Mouse (Mus musculus) heart, embryonic 11.5 days (tissue): ENCODE results near the gene Musk. TPM values are rescaled to one million over a fixed set of nuclear protein-coding genes. Genes with fewer than 3 reads are reported as not detected.

Experiments
- ATAC-seq: fragments of 200-750 bp; cut with Nextera tagmentation; replicated peaks from 2 replicates; pipeline ENCODE4 v1.8.0; 2017; ENCODE audit warnings: moderate library complexity; ENCODE audit not compliant: insufficient number of reproducible peaks, low FRiP score, low TSS enrichment
- H3K27ac ChIP-seq: fragments of 300-500 bp; sonication (generic); 2 replicates; pipeline ENCODE4 v1.5.1; 2014; ENCODE audit warnings: mild to moderate bottlenecking, low read depth, low read length
- H3K27me3 ChIP-seq: fragments of 300-500 bp; sonication (generic); 2 replicates; pipeline ENCODE4 v1.6.1; 2014; ENCODE audit warnings: mild to moderate bottlenecking, low read length, mixed read lengths; ENCODE audit not compliant: control insufficient read depth, insufficient read depth
- H3K36me3 ChIP-seq: fragments of 300-500 bp; sonication (generic); 2 replicates; pipeline ENCODE4 v1.6.1; 2014; ENCODE audit warnings: mild to moderate bottlenecking, low read length, moderate library complexity, mixed read lengths; ENCODE audit not compliant: control insufficient read depth, insufficient read depth
- H3K4me1 ChIP-seq: fragments of 300-500 bp; sonication (generic); 2 replicates; pipeline ENCODE4 v1.6.1; 2014; ENCODE audit warnings: low read length; ENCODE audit not compliant: control insufficient read depth, insufficient read depth
- H3K4me2 ChIP-seq: fragments of 300-500 bp; sonication (generic); 2 replicates; pipeline ENCODE4 v1.6.1; 2014; ENCODE audit warnings: mild to moderate bottlenecking, moderate library complexity
- H3K4me3 ChIP-seq: fragments of 300-500 bp; sonication (generic); 2 replicates; pipeline ENCODE4 v1.5.1; 2014; ENCODE audit warnings: low read depth, low read length
- H3K9ac ChIP-seq: fragments of 300-500 bp; sonication (generic); 2 replicates; pipeline ENCODE4 v1.6.1; 2014; ENCODE audit warnings: mild to moderate bottlenecking, low read depth, low read length, moderate library complexity
- H3K9me3 ChIP-seq: fragments of 300-500 bp; sonication (generic); replicated peaks from 2 replicates; pipeline ENCODE4 v1.6.1; 2016; ENCODE audit warnings: low read length; ENCODE audit not compliant: control insufficient read depth
- WGBS: fragments of 180-500 bp; shearing (Covaris S2); extraction: QIAGEN DNeasy Blood & Tissue Kit; methylation state at CpG from one replicate; pipeline ENCODE4 v1.1.7; 2014; ENCODE audit not compliant: insufficient replicate concordance; 5-methylcytosine and 5-hydroxymethylcytosine counted together
- polyA plus RNA-seq: library from polyadenylated mRNA; unstranded; fragments of >200 nt; fragmentation: Nextera tagmentation; extraction: Ambion mirVana; gene quantifications from 2 replicates; pipeline ENCODE4 v1.2.1, GENCODE M21; 2014

Musk gene
- polyA plus RNA-seq, 1 experiment from 2014 or later = not detected

- Histone ChIP-seq H3K4me1 (no peaks in the 10 kb centered on the region), H3K27me3 (no peaks in the 10 kb centered on the region), H3K4me3 (no peak overlapping the region), H3K9me3 (no peaks in the 10 kb centered on the region), H3K4me2 (no peak overlapping the region), H3K9ac (no peak overlapping the region), H3K27ac (no peak overlapping the region), H3K36me3 (no peaks in the 10 kb centered on the region)
- ATAC-seq = no peak
- 66% methylated on average over 4 of the region's 4 CpGs for WGBS
These were observed 42.5 kb downstream of the Musk start for GRCm38 (mm10) chr4:58328231-58328630.

DNA sequence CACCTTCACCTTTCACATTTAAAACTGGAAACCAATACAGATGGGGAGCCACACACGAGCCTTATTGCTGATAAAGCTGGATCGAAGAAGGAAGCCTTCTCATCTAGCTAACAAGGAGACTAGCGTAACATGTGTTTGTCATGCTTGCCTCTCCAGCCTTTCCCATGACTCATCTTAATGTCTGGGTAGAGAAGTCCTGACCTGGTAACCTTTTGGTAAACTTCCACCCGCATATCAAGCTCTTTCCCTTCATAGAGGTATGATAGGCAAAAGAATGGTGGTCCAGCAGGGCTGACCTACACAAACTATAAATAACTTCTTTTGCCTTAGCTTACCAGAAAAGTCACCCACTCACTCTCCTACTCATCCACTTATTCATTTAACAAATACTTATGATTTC is 44.3 kb downstream of the Musk start:
- no peaks in the 10 kb centered on the region for H3K4me1 ChIP-seq
- no peaks in the 10 kb centered on the region for H3K9me3 ChIP-seq
- ATAC-seq = no peak
- H3K36me3 ChIP-seq = no peaks in the 10 kb centered on the region
- no peak overlapping the region for H3K4me3 ChIP-seq
- no peak overlapping the region for H3K4me2 ChIP-seq
- H3K27me3 ChIP-seq = no peaks in the 10 kb centered on the region
- H3K27ac ChIP-seq = no peak overlapping the region
- no peak overlapping the region for H3K9ac ChIP-seq
- WGBS = 74% methylated on average over 4 of the region's 4 CpGs

DNA sequence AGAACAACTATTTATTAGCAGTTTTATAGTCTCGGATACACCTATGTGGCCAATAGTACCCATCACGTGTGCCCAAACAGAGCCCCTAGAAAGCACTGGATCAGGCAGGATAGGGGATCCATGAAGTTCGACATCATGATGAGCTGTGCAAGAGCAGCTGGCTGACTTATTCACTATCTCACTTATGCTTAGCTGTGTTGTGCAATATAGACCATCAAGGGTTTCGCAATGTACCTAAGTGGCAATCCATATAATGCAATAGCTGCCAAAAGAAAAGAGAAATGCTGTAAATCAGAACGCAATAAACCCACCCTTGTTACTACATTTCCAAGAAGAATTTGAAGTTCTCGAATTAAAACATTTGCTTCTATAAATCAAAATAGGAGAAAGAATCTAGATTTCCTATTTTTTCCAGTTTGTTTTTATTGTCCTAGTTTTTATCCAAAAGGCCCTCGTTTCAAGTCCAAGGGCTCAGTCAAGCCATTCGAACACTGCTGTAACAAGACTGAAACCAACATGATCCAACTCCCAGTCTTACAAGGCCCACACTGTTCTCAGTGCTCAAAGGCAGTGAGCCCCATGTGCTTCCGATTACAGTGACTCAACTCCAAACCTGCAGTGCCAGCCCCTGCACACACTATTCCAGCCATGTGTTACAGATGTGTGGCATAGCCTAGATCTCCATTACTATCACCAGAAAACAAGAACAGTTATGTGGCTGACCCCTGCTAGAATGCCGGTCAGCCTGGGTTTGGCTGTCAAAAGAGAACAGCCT is 45.3 kb downstream of the Musk start:
- Histone ChIP-seq H3K27ac (no peak overlapping the region), H3K9ac (no peak overlapping the region), H3K4me1 (no peaks in the 10 kb centered on the region), H3K4me2 (no peak overlapping the region), H3K4me3 (no peak overlapping the region), H3K9me3 (no peaks in the 10 kb centered on the region), H3K36me3 (no peaks in the 10 kb centered on the region), H3K27me3 (no peaks in the 10 kb centered on the region)
- ATAC-seq = no peak
- 89% methylated on average over 10 of the region's 10 CpGs for WGBS

DNA sequence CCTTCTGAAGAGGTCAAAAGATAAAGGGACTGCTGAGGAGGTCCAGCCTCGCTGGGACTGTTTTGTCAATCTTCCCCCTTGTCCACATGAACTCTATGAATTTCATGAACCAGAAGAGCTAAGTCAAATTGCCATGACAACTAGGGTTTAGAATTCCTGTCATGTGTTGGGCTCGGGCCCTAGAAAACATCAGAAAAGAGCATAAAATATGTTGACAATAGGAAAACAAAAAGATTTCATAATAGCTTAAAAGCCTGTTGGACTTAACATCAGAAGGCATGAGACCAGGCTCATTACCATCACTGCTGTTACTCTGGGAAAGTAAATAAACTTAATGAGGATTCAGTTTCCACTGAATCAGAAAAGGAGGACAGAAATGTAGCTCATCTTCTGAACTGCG is 46.6 kb downstream of the Musk start:
- H3K9me3 ChIP-seq = no peaks in the 10 kb centered on the region
- no peak for ATAC-seq
- H3K36me3 ChIP-seq = no peaks in the 10 kb centered on the region
- H3K27ac ChIP-seq = no peak overlapping the region
- no peaks in the 10 kb centered on the region for H3K4me1 ChIP-seq
- no peak overlapping the region for H3K9ac ChIP-seq
- H3K27me3 ChIP-seq = no peaks in the 10 kb centered on the region
- H3K4me2 ChIP-seq = no peak overlapping the region
- no peak overlapping the region for H3K4me3 ChIP-seq
- 57% methylated on average over 3 of the region's 3 CpGs for WGBS

- no peak for ATAC-seq
- Histone ChIP-seq H3K9me3 (no peaks in the 10 kb centered on the region), H3K4me3 (no peak overlapping the region), H3K27ac (no peak overlapping the region), H3K27me3 (no peaks in the 10 kb centered on the region), H3K36me3 (no peaks in the 10 kb centered on the region), H3K4me1 (no peaks in the 10 kb centered on the region), H3K4me2 (no peak overlapping the region), H3K9ac (no peak overlapping the region)
- 70% methylated on average over 2 of the region's 2 CpGs for WGBS
These were observed 50.5 kb downstream of the Musk start for GRCm38 (mm10) chr4:58336227-58336626.

DNA sequence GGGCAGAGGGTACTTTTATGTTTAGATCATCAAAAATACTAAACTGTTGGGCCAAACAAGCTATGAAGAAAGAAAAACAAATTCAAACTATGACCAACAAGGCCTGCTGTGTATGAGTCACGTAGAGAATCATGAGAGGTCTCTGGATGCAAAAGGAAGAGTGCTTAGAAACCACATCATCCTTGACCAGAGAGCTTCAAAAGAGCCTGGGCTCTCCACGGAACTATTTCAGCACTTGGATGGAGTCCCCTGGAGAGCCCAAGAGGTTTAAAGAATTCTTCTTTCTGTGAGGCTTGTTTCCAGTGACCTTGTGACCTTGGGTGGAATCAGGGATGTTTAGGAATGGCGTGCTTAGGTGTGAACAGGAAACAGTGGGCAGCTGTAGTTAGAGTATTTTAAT is 53.5 kb downstream of the Musk start:
- no peak overlapping the region for H3K9ac ChIP-seq
- H3K4me3 ChIP-seq = no peak overlapping the region
- H3K4me2 ChIP-seq = no peak overlapping the region
- no peaks in the 10 kb centered on the region for H3K9me3 ChIP-seq
- 38% methylated on average over 3 of the region's 3 CpGs for WGBS
- ATAC-seq = no peak
- no peaks in the 10 kb centered on the region for H3K4me1 ChIP-seq
- no peaks in the 10 kb centered on the region for H3K27me3 ChIP-seq
- no peaks in the 10 kb centered on the region for H3K36me3 ChIP-seq
- no peak overlapping the region for H3K27ac ChIP-seq

DNA sequence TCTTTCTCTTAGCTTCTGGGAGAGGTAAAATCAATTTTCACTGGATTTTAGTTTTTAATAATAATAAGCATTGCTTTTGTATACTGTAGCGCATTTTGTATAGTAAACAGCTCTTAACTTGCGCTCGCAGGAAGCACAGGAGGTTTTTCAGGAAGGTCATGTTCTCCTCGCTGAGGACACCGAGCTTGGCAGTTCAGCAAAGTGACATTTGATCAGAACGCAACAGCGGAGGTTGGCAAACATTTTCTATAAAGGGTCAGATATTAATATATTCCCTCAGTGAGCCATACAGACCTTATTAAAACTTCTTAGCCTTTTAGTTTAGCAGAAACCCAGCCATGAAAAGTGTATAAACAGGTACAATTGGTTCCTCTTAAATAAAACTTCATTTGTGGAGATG is 64.4 kb downstream of the Musk start:
- no peak overlapping the region for H3K9ac ChIP-seq
- ATAC-seq = no peak
- H3K4me3 ChIP-seq = no peak overlapping the region
- H3K27ac ChIP-seq = no peak overlapping the region
- H3K27me3 ChIP-seq = no peaks in the 10 kb centered on the region
- 0 out of 2 replicates have a peak, but pooled peaks cover 2% of the 10 kb centered on the region for H3K4me1 ChIP-seq
- H3K9me3 ChIP-seq = no peaks in the 10 kb centered on the region
- no peak overlapping the region for H3K4me2 ChIP-seq
- H3K36me3 ChIP-seq = no peaks in the 10 kb centered on the region
- 87% methylated on average over 7 of the region's 7 CpGs for WGBS

DNA sequence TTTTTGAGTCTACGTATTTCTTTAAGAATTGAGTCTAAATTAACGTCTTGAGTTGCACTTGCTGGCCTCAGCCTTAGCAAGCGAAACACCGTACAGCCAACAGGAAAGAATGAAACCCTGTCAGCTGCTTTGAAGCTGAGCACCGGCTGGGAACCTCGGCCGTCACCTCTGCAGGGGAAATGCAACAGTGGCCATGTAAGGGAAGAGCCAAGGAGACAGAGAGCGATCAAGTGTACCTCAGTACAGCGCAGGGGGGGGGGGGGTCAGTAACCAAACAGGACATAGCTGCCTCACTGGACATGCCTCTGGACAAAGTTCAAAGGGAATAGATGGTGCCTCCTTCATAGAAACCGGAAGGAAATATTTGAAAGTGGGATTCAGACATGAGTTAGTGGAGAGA is 65.4 kb downstream of the Musk start:
- no peaks in the 10 kb centered on the region for H3K9me3 ChIP-seq
- H3K4me2 ChIP-seq = no peak overlapping the region
- WGBS = 53% methylated on average over 10 of the region's 10 CpGs
- H3K36me3 ChIP-seq = no peaks in the 10 kb centered on the region
- no peaks in the 10 kb centered on the region for H3K27me3 ChIP-seq
- no peak for ATAC-seq
- 0 out of 2 replicates have a peak, but pooled peaks cover 2% of the 10 kb centered on the region for H3K4me1 ChIP-seq
- H3K9ac ChIP-seq = no peak overlapping the region
- no peak overlapping the region for H3K4me3 ChIP-seq
- no peak overlapping the region for H3K27ac ChIP-seq

GRCm38 (mm10) chr4:58351590-58351989 is 65.8 kb downstream of the Musk start:
- Histone ChIP-seq H3K4me2 (no peak overlapping the region), H3K9me3 (no peaks in the 10 kb centered on the region), H3K4me1 (0 out of 2 replicates have a peak, but pooled peaks cover 2% of the 10 kb centered on the region), H3K4me3 (no peak overlapping the region), H3K27me3 (no peaks in the 10 kb centered on the region), H3K9ac (no peak overlapping the region), H3K36me3 (no peaks in the 10 kb centered on the region), H3K27ac (no peak overlapping the region)
- 49% methylated on average over 5 of the region's 5 CpGs for WGBS
- no peak for ATAC-seq
